Mouse (Mus musculus): ENCODE measurements around the gene Alkbh7. TPM values are rescaled to one million over a fixed set of nuclear protein-coding genes. Genes with fewer than 3 reads are reported as not detected.

The Alkbh7 gene
- polyA plus RNA-seq, 1 experiment from 2014 or later = 38.5 TPM

DNA sequence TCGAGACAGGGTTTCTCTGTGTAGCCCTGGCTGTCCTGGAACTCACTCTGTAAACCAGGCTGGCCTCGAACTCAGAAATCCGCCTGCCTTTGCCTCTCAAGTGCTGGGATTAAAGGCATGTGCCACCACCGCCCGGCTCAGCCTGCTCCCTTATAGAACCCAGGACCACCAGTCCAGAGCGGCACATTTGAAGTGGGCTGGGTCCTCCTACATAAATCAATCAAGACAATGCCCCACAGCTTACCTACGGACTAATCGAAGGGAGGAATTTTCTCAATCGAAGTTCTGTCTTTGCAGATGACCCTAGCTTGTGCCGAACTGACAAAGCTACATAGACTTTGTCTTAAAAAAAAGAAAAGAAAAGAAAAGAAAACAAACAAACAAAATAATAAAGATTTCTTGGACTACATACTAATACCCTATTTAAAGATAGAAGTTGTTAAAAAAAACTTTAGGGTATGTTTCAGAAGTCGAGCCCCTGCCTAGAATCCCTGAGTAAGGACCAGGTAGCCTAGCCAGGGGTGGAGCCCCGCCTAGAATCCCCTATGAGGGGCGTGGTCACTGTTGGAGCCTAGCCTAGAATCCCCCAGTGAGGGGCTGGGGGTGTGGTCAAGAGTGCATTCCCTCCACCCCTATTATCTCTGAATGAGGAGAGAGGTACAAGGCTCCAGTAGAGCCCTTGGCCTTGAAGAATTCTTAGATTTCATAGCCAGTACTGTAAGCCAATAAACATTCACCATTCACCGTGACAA lies 23.0 kb upstream of the Alkbh7 start:
- ATAC-seq (ENCODE audit: insufficient number of reproducible peaks, insufficient read depth, low FRiP score, low TSS enrichment) = no peak
- 63% methylated on average over 13 of the region's 14 CpGs for WGBS
- Histone ChIP-seq H3K4me1 (no peaks in the 10 kb centered on the region), H3K4me2 (replicated peaks) (no peak overlapping the region), H3K36me3 (no peaks in the 10 kb centered on the region), H3K9me3 (no peaks in the 10 kb centered on the region), H3K27me3 (no peaks in the 10 kb centered on the region), H3K4me3 (no peak overlapping the region), H3K27ac (no peak overlapping the region), H3K9ac (no peak overlapping the region)

DNA sequence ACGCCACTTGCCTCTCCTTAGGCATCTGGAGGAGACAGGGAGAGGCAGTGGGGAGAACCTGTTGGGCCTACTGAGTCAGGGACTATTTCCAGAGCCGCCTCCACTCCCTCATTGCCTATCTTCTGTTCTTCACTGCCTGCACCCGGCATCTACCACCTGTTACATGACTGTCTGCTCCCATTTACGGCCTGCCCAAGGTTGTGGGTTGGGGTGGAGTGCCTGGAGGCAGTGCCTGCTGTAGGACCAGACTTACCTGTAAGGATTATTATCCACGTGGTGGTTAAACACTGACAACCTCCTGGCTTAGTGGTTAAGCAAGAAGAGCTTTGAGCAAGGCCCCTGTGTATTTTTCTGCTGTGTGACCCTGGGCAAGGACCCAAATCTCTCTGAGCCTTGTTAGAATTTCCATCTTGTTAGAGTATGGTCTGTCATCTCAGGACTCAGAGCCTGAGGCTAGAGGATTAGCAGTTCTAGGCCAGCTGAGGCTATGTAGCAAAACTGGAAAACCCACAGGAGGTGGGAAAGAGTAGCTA lies 22.4 kb upstream of the Alkbh7 start:
- Histone ChIP-seq H3K9me3 (no peaks in the 10 kb centered on the region), H3K4me1 (no peaks in the 10 kb centered on the region), H3K4me3 (no peak overlapping the region), H3K9ac (no peak overlapping the region), H3K36me3 (no peaks in the 10 kb centered on the region), H3K27ac (no peak overlapping the region), H3K27me3 (no peaks in the 10 kb centered on the region), H3K4me2 (replicated peaks) (no peak overlapping the region)
- WGBS = 74% methylated on average over 5 of the region's 5 CpGs
- ATAC-seq (ENCODE audit: insufficient number of reproducible peaks, insufficient read depth, low FRiP score, low TSS enrichment) = no peak

DNA sequence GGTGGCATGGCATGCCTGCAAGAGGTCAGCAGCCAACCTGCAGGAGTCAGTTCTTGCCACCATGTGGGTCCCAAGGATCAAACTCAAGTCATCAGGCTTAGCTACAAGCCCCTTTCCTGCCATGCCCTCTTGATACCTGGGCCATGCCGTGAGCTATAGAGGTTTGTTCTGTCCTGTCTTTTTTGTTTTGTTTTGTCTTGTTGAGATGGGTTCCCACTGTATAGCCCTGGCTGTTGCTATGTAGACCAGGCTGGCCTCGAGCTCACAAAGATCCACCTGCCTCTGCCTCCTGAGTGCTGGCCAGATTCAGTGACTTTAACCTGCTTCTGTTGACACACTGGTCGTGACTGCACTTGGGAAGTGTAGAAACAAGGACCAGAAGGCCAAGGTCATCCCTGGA lies 21.7 kb upstream of the Alkbh7 start:
- Histone ChIP-seq H3K9ac (no peak overlapping the region), H3K4me1 (no peaks in the 10 kb centered on the region), H3K27me3 (no peaks in the 10 kb centered on the region), H3K4me3 (no peak overlapping the region), H3K9me3 (no peaks in the 10 kb centered on the region), H3K4me2 (replicated peaks) (no peak overlapping the region), H3K27ac (no peak overlapping the region), H3K36me3 (no peaks in the 10 kb centered on the region)
- no peak for ATAC-seq (ENCODE audit: insufficient number of reproducible peaks, insufficient read depth, low FRiP score, low TSS enrichment)
- 76% methylated on average over 3 of the region's 3 CpGs for WGBS

DNA sequence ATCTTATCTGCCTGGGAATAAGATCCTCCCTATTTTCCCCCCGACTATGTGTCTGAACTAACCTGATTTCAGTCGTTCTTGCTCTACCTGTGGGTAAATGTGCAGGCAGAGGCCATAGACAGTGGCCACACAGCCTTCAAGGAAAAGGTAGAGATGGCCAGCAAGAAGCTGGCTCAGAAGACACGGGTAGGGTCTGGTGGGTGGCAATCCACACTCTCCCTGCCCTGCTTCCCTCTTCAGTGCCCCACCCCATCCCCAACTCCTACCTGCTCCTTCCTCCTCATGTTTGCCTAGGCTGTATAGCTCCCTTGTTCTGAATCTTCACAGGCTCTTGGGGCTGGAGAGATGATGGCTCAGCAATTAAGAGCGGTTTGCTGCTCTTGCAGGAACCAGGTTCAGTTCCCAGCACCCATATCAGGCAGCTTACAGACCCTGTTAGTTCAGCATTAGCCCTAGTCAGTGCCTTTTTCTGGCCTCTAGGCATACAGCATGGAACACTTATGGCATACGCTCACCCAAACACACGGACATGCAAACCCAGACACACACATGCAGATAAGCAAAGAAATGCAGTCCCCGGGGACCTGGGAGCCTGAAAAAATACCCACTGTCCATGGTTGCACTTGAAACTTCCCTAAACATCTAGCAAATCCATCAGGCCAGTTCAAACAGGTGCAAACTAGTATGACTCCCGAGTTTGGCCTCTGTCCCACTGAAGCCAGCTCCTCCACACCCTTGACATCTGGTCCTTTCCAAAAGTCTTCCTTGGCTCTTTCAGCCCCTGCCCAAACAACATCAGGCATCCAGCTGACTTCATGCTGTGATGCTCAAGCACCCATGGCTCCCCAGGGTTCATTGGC lies 20.4 kb upstream of the Alkbh7 start:
- Histone ChIP-seq H3K9me3 (no peaks in the 10 kb centered on the region), H3K4me2 (replicated peaks) (no peak overlapping the region), H3K4me1 (no peaks in the 10 kb centered on the region), H3K9ac (no peak overlapping the region), H3K27me3 (no peaks in the 10 kb centered on the region), H3K36me3 (no peaks in the 10 kb centered on the region), H3K27ac (no peak overlapping the region), H3K4me3 (no peak overlapping the region)
- 72% methylated on average over 8 of the region's 8 CpGs for WGBS
- no peak for ATAC-seq (ENCODE audit: insufficient number of reproducible peaks, insufficient read depth, low FRiP score, low TSS enrichment)

DNA sequence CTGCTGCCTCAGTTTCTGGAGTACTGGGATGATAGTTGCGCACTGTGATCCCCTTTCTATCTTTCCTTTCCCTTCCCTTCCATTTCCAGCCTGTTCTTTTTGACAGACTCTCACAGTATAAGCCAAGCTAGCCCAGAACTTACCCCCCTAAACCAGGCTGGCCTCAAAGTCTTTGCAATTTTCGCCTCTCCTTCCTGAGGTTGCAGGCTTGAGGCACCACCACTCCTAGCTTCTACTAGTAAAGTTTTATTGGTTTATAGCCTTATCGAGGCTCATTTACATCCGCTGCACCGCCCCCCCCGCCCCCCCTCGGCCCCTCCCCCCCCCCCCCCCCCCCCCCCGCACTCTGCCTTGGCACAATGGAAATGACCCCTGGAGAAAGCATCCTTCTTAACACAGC lies 17.6 kb upstream of the Alkbh7 start:
- ATAC-seq (ENCODE audit: insufficient number of reproducible peaks, insufficient read depth, low FRiP score, low TSS enrichment) = no peak
- Histone ChIP-seq H3K4me3 (no peak overlapping the region), H3K4me1 (no peaks in the 10 kb centered on the region), H3K9ac (no peak overlapping the region), H3K27ac (no peak overlapping the region), H3K27me3 (no peaks in the 10 kb centered on the region), H3K36me3 (no peaks in the 10 kb centered on the region), H3K9me3 (no peaks in the 10 kb centered on the region), H3K4me2 (replicated peaks) (no peak overlapping the region)
- WGBS = 57% methylated on average over 4 of the region's 8 CpGs

DNA sequence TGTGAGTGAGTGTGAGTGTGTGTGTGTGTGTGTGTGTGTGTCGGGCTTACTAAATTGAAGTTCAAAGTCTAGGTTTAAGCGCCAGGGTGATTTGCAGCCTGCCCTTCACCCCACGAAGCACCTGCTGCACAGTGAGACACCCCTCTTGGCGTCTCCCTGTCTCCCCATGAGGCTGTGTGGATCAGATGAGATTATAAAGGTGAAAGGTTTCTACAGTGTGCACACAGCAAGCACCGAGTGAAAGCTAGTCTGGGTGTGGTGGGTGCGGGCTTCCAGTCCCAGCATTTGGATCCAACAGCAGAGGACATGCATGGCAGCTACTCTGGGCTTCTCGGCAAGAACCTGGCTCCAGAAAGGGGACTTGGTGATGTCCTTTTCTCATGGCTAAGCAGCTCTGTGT lies 16.1 kb upstream of the Alkbh7 start:
- Histone ChIP-seq H3K27me3 (no peaks in the 10 kb centered on the region), H3K4me3 (no peak overlapping the region), H3K4me1 (no peaks in the 10 kb centered on the region), H3K36me3 (no peaks in the 10 kb centered on the region), H3K27ac (no peak overlapping the region), H3K9ac (no peak overlapping the region), H3K4me2 (replicated peaks) (no peak overlapping the region), H3K9me3 (no peaks in the 10 kb centered on the region)
- no peak for ATAC-seq (ENCODE audit: insufficient number of reproducible peaks, insufficient read depth, low FRiP score, low TSS enrichment)
- WGBS = 74% methylated on average over 7 of the region's 7 CpGs

DNA sequence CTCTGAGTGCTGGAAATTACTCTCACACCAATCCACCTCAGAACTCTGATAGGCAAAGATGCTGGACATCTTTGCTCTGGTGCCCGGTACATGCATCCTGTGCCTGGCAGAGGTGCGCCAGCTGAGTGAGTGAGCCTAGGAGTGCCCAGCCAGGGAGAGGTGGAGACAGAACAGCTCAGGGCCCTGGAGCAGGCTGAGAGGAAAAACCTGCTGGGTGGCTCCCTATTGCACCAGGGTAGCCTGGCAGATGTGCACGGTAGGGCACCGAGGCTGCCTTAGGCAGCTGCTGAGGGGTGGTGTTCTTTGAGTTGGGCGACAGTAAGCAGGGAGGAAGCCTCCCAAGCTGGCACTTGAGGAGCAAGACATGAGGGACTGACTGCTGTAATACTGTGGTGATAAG lies 15.1 kb upstream of the Alkbh7 start, which contains the start of gene Acer1:
Gene Acer1, minus strand, starts transcription at position 114 of the 400 bp plus-strand sequence.
- no peaks in the 10 kb centered on the region for H3K27me3 ChIP-seq
- H3K9ac ChIP-seq = no peak within 1 kb of the TSS
- no peaks in the 10 kb centered on the region for H3K4me1 ChIP-seq
- no peak within 1 kb of the TSS for H3K4me3 ChIP-seq
- H3K27ac ChIP-seq = no peak within 1 kb of the TSS
- no peak within 1 kb of the TSS for H3K4me2 ChIP-seq (replicated peaks)
- WGBS = 68% methylated on average over 5 of the region's 5 CpGs
- no peaks in the 10 kb centered on the region for H3K9me3 ChIP-seq
- no peaks in the 10 kb centered on the region for H3K36me3 ChIP-seq
- ATAC-seq (ENCODE audit: insufficient number of reproducible peaks, insufficient read depth, low FRiP score, low TSS enrichment) = no peak

DNA sequence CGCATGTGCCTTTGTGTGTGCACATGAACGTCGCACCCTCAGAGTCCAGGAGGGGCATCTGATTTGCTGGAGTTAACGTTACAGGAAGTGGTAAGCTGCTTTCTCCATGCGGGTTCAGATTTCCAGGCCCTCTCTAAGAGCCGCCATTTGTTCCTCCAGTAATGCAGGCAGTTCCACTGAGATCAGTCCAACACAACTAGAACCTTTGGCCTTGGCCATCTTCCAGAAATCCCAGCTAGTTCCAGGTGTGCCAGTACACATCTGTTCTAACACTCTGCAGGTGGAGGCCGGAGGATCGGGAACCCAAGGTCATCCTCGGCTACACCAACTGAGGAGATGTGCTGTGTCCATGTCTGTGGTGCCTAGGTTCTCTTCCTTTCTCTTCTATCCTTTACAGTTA lies 12.3 kb upstream of the Alkbh7 start:
- no peaks in the 10 kb centered on the region for H3K27me3 ChIP-seq
- H3K36me3 ChIP-seq = no peaks in the 10 kb centered on the region
- H3K4me3 ChIP-seq = no peak overlapping the region
- H3K27ac ChIP-seq = no peak overlapping the region
- no peak overlapping the region for H3K9ac ChIP-seq
- no peaks in the 10 kb centered on the region for H3K9me3 ChIP-seq
- ATAC-seq (ENCODE audit: insufficient number of reproducible peaks, insufficient read depth, low FRiP score, low TSS enrichment) = no peak
- WGBS = 70% methylated on average over 9 of the region's 9 CpGs
- no peak overlapping the region for H3K4me2 ChIP-seq (replicated peaks)
- H3K4me1 ChIP-seq = no peaks in the 10 kb centered on the region

DNA sequence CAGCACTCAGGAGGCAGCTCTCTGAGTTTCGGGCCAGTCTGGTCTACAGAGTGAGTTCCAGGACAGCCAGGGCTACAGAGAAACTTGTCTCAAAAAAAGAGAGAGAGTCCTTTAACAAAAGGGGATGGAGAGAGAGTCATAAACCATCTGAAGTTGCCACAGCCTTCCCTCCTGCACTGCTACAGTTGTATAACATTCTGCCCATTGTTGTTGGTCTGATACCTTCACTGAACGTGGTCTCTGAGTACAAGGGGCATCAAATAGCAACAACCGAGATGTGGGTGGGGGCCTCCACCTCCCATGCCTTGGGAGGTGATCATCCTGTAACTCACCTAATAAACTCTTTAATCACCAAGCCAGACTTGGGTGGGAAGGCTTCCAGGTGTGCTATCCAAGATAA lies 11.5 kb upstream of the Alkbh7 start:
- Histone ChIP-seq H3K27me3 (no peaks in the 10 kb centered on the region), H3K4me3 (no peak overlapping the region), H3K9ac (no peak overlapping the region), H3K4me2 (replicated peaks) (no peak overlapping the region), H3K4me1 (no peaks in the 10 kb centered on the region), H3K36me3 (no peaks in the 10 kb centered on the region), H3K9me3 (no peaks in the 10 kb centered on the region), H3K27ac (no peak overlapping the region)
- no peak for ATAC-seq (ENCODE audit: insufficient number of reproducible peaks, insufficient read depth, low FRiP score, low TSS enrichment)
- WGBS = 85% methylated on average over 3 of the region's 3 CpGs

DNA sequence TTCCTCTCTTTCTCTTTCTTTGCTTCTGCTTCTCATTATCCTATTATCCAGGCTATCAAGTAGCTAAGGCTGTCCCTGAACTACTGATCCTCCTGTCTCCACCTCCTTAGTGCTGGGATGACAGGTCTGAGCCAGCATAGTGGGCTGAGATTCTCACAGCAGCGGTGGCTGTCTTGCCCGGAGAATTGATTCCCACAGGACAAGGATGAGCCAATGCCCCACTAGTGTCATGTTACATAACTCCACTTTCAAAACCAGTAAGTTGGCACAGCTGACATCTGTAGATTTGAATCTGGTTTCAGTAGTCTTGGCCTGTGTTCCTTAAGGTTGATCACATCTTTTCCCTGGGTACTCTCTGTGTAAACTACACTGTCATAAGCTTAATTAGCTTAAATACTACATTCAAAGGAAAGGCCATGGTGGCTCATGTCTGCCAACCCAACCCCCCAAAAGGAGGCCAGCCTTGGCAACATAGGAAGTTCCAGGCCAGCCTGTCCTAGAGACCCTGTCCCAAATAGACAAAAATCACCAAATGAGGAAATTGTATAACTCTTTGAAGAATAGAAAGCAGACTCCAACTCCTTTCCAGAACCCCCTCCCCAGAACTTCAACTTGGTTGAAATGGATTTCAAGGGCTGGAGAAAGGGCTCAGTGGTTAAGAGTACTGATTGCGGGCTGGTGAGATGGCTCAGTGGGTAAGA lies 10.9 kb upstream of the Alkbh7 start:
- no peak overlapping the region for H3K4me3 ChIP-seq
- ATAC-seq (ENCODE audit: insufficient number of reproducible peaks, insufficient read depth, low FRiP score, low TSS enrichment) = no peak
- no peaks in the 10 kb centered on the region for H3K36me3 ChIP-seq
- no peaks in the 10 kb centered on the region for H3K27me3 ChIP-seq
- WGBS = 75% methylated on average over 3 of the region's 3 CpGs
- no peaks in the 10 kb centered on the region for H3K9me3 ChIP-seq
- H3K9ac ChIP-seq = no peak overlapping the region
- no peak overlapping the region for H3K27ac ChIP-seq
- H3K4me1 ChIP-seq = peaks cover 6% of the 10 kb centered on the region
- no peak overlapping the region for H3K4me2 ChIP-seq (replicated peaks)

DNA sequence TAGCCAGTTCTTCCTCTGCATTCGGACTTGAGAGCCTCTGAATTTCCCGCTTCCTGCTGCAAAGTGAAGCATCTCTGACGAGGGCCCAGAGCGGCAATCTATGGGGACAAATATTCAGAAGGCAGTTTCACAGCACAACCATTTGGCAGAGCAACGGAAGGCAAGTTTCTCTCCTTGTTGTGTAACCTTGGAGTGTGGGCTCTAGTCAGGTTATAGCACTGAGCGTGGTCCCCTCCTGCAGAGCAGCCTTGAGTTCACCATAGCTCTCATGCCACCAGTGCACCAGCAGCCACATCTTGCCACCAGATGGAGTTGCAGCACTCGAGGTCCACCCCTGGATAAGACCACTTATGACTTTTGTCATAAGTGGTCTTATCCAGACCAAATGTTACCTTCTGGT lies 8.7 kb upstream of the Alkbh7 start:
- Histone ChIP-seq H3K27me3 (no peaks in the 10 kb centered on the region), H3K9ac (no peak overlapping the region; the same call in 1 of the 2 replicates), H3K4me1 (peaks cover 6% of the 10 kb centered on the region), H3K4me2 (replicated peaks) (no peak overlapping the region), H3K36me3 (peaks cover 16% of the 10 kb centered on the region), H3K27ac (no peak overlapping the region), H3K9me3 (no peaks in the 10 kb centered on the region), H3K4me3 (no peak overlapping the region)
- no peak for ATAC-seq (ENCODE audit: insufficient number of reproducible peaks, insufficient read depth, low FRiP score, low TSS enrichment)
- WGBS = 91% methylated on average over 7 of the region's 7 CpGs
